Mouse (Mus musculus) kidney, adult 2 months (tissue): Measurements from ENCODE around the gene Ap5b1. TPM values are rescaled to one million over a fixed set of nuclear protein-coding genes. Genes with fewer than 3 reads are reported as not detected.

Experiments used
- DNase-seq: peaks from one replicate; pipeline ENCODE4 v3.0.0; 2021
- H3K27ac ChIP-seq: fragments of 200-500 bp; 2 replicates; pipeline ENCODE4 v1.5.1; 2012; ENCODE audit warnings: low read depth, low read length, control low read depth, inconsistent platforms; ENCODE audit not compliant: insufficient read depth
- H3K27me3 ChIP-seq: fragments of 200-500 bp; replicated peaks from 2 replicates; pipeline ENCODE4 v1.6.1; 2012; ENCODE audit warnings: mild to moderate bottlenecking, moderate library complexity, low read length, inconsistent platforms; ENCODE audit not compliant: control insufficient read depth, insufficient read depth
- H3K36me3 ChIP-seq: fragments of 200-500 bp; 2 replicates; pipeline ENCODE4 v1.6.1; 2012; ENCODE audit warnings: mild to moderate bottlenecking, moderate library complexity, low read length, inconsistent platforms; ENCODE audit not compliant: control insufficient read depth, insufficient read depth
- H3K4me1 ChIP-seq: fragments of 200-500 bp; 2 replicates; pipeline ENCODE4 v1.6.1; 2011; ENCODE audit warnings: low read length; ENCODE audit not compliant: control insufficient read depth, insufficient read depth
- H3K4me3 ChIP-seq: fragments of 200-500 bp; 2 replicates; pipeline ENCODE4 v1.5.1; 2011; ENCODE audit warnings: mild to moderate bottlenecking, low read depth, low read length, control low read depth; ENCODE audit not compliant: insufficient read depth
- CTCF ChIP-seq: fragments of 200-500 bp; conservative IDR thresholded peaks from 2 replicates; pipeline ENCODE4 v1.5.1; 2011; ENCODE audit warnings: low read depth, mild to moderate bottlenecking, control low read depth, low read length, moderate library complexity, mixed read lengths; ENCODE audit not compliant: insufficient read depth, insufficient read length
- POLR2A ChIP-seq: fragments of 200-500 bp; IDR thresholded peaks from one replicate; pipeline ENCODE4 v1.6.1; 2011; ENCODE audit warnings: low read depth, low read length, control low read depth
- WGBS: fragments of 180-500 bp; shearing (Covaris S2); methylation state at CpG from one replicate; pipeline ENCODE4 v1.1.7; 2018; 5-methylcytosine and 5-hydroxymethylcytosine counted together
- polyA plus RNA-seq: library from polyadenylated mRNA; depleted of rRNA; stranded (reverse); fragments of >200 nt; gene quantifications from 2 replicates; pipeline ENCODE4 v1.2.3, GENCODE M21; 2012

Gene Ap5b1
- polyA plus RNA-seq, 1 experiment, result 10.2 TPM

DNA sequence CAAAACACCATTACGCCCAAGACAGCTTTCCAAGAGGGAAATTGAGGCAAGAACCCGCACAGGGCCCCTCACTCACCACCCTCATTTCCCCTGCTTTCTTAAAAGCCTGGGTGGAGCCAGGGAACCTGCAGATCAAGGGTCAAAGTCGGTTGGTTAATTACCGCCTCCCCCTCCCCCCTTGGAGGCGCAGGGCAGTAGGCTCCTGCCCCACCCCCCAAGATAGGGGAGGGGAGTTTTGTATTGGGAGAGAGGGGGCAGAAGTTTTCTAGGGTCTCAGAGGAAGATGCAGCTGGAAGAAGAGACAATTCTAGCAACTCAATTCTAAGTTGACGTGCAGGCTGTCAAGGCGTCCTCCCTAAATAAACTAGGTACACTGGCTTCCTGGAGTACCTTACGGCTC is 8.6 kb upstream of the Ap5b1 start:
- TF ChIP-seq POLR2A, result no peak
- no peak for TF ChIP-seq CTCF
- H3K27ac ChIP-seq, result peak overlapping the region; percentile 67
- peaks cover 8% of the 10 kb centered on the region; the same call in 1 of the 2 replicates for H3K4me1 ChIP-seq
- 31% methylated on average over 8 of the region's 8 CpGs for WGBS
- peak; percentile 89 for DNase-seq
- H3K36me3 ChIP-seq, result no peaks in the 10 kb centered on the region
- peak overlapping the region; percentile 43 for H3K4me3 ChIP-seq
- H3K27me3 ChIP-seq, result no peaks in the 10 kb centered on the region

GRCm38 (mm10) chr19:5559631-5560456 is 8.0 kb upstream of the Ap5b1 start:
- TF ChIP-seq CTCF (no peak), POLR2A (no peak)
- 2% methylated on average over 69 of the region's 69 CpGs for WGBS
- peaks cover 6% of the 10 kb centered on the region; the same call in 1 of the 2 replicates for H3K4me1 ChIP-seq

GRCm38 (mm10) chr19:5560457-5561041 is 7.3 kb upstream of the Ap5b1 start, which contains the start of gene Ovol1:
Gene Ovol1 (minus strand): TSS chr19:5560646.
- H3K4me3 ChIP-seq, result peak within 1 kb of the TSS; percentile 43
- H3K27me3 ChIP-seq, result no peaks in the 10 kb centered on the region
- DNase-seq, result peak; percentile 83
- TF ChIP-seq CTCF (no peak), POLR2A (peak; percentile 32)
- peak within 1 kb of the TSS; percentile 81 for H3K27ac ChIP-seq
- under 1% methylated on average over 57 of the region's 57 CpGs for WGBS
- peaks cover 6% of the 10 kb centered on the region; the same call in 1 of the 2 replicates for H3K4me1 ChIP-seq
- H3K36me3 ChIP-seq, result no peaks in the 10 kb centered on the region

More at GRCm38 (mm10) chr19:5559631-5560456, 8.0 kb upstream of the Ap5b1 start:
- H3K36me3 ChIP-seq, result no peaks in the 10 kb centered on the region
- peak overlapping the region; percentile 67 for H3K27ac ChIP-seq
- DNase-seq, result peak; percentile 60
- peak overlapping the region; percentile 43 for H3K4me3 ChIP-seq
- H3K27me3 ChIP-seq, result no peaks in the 10 kb centered on the region

DNA sequence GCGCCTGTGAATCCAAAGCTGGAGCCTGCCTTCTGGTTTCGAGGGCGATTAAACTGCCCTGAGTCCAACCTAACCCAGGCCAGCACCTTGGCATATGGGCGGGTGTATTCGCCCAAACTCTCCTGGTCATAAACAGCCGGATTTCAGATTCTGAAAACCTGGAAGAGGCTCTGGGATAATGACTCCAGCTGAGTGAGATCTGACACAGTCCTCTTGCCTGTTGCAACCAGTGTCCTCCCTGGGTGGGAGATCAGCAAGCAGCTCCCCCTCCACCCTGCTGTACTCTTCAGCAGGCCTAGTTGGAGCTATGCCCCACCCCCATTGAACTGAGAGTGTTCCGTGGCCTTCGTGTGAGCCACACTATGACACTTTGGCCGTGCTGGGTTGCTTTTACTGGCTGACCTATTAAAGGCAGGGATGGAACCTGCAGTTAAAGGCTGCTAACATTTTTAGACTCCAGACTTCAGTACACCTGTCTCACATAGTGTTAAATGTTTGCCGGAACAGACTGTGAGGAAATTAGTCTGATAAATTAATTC is 6.5 kb upstream of the Ap5b1 start:
- TF ChIP-seq CTCF (no peak), POLR2A (no peak)
- WGBS, result 20% methylated on average over 10 of the region's 10 CpGs
- DNase-seq, result peak; percentile 91
- Histone ChIP-seq H3K36me3 (no peaks in the 10 kb centered on the region), H3K4me3 (peak overlapping the region; percentile 43), H3K27me3 (no peaks in the 10 kb centered on the region), H3K4me1 (peaks cover 11% of the 10 kb centered on the region; the same call in 1 of the 2 replicates), H3K27ac (peak overlapping the region; percentile 81)

GRCm38 (mm10) chr19:5561886-5562285 is 5.9 kb upstream of the Ap5b1 start:
- H3K36me3 ChIP-seq, result no peaks in the 10 kb centered on the region
- WGBS, result 20% methylated on average over 3 of the region's 3 CpGs
- peaks cover 16% of the 10 kb centered on the region; the same call in 1 of the 2 replicates for H3K4me1 ChIP-seq
- DNase-seq, result no peak
- TF ChIP-seq CTCF, result no peak
- TF ChIP-seq POLR2A, result no peak
- H3K4me3 ChIP-seq, result no peak overlapping the region
- peak overlapping the region; percentile 76 for H3K27ac ChIP-seq
- H3K27me3 ChIP-seq, result no peaks in the 10 kb centered on the region

DNA sequence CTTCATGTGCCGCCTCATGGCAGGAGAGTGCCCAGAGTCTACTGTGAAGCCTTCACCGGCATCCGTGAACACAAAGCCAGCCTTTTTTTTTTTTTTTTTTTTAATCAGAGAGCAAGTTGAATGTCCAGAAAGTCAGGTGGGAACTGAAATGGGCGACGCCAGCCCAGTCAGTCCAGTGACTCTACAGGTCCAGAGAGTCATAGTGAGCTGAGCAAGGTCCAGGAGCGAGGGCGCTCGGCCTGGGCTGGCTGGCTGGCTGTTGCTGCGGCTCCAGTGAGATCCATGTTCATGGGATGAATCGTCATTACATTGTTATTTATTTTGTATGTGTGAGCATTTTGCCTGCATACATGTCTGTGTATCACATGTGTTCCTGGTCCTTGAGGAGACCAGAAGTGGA is 5.0 kb upstream of the Ap5b1 start:
- Histone ChIP-seq H3K27me3 (no peaks in the 10 kb centered on the region), H3K4me3 (no peak overlapping the region), H3K27ac (no peak overlapping the region), H3K36me3 (no peaks in the 10 kb centered on the region), H3K4me1 (peaks cover 19% of the 10 kb centered on the region; the same call in 1 of the 2 replicates)
- peak; percentile 58 for DNase-seq
- 60% methylated on average over 10 of the region's 10 CpGs for WGBS
- TF ChIP-seq POLR2A (no peak), CTCF (no peak)
